Mouse (Mus musculus) 416B (cell line): ENCODE results near the gene Sptan1.
A peak's percentile ranks its signal among the peaks of the same experiment; 100 is the strongest.
"Not testable (repeated sequence)": the region's sequence is repeated elsewhere in the genome, so short reads cannot be mapped to it uniquely, and the experiment has no call there.

ENCODE experiments used
- DNase-seq: peaks from one replicate; pipeline ENCODE4 v3.0.0; 2011; ENCODE audit warnings: low read depth

Sptan1 gene

GRCm38 (mm10) chr2:30009101-30009500 is 43.7 kb downstream of the Sptan1 start:
- DNase-seq, result no peak

GRCm38 (mm10) chr2:30010840-30011281 is 45.5 kb downstream of the Sptan1 start:
- no peak for DNase-seq

- DNase-seq, result no peak
Observed at GRCm38 (mm10) chr2:30014326-30014966, 49.1 kb downstream of the Sptan1 start.

- DNase-seq, result no peak
Observed at GRCm38 (mm10) chr2:30025454-30025853, 60.1 kb downstream of the Sptan1 start.

- no peak for DNase-seq
Observed at GRCm38 (mm10) chr2:30026997-30027396, 61.6 kb downstream of the Sptan1 start.

- no peak for DNase-seq
Observed at GRCm38 (mm10) chr2:30032244-30032846, 67.0 kb downstream of the Sptan1 start.

- DNase-seq, result no peak
Observed at GRCm38 (mm10) chr2:30032957-30033356, 67.6 kb downstream of the Sptan1 start.

GRCm38 (mm10) chr2:30037762-30038161 is 72.4 kb downstream of the Sptan1 start:
- no peak for DNase-seq

GRCm38 (mm10) chr2:30038370-30038769 is 73.0 kb downstream of the Sptan1 start:
- no peak for DNase-seq

GRCm38 (mm10) chr2:30039687-30040086 is 74.3 kb downstream of the Sptan1 start:
- no peak for DNase-seq

GRCm38 (mm10) chr2:30042445-30042844 is 77.1 kb downstream of the Sptan1 start:
- peak; percentile 84 for DNase-seq

- DNase-seq, result no peak
Observed at GRCm38 (mm10) chr2:30044550-30044949, 79.2 kb downstream of the Sptan1 start.

GRCm38 (mm10) chr2:30047127-30047526 is 81.8 kb downstream of the Sptan1 start:
- no peak for DNase-seq

- DNase-seq, result peak; percentile 73
Observed at GRCm38 (mm10) chr2:30048101-30048501, 82.7 kb downstream of the Sptan1 start.

GRCm38 (mm10) chr2:30048699-30049388 is 83.5 kb downstream of the Sptan1 start, which contains the start of gene Wdr34:
Gene Wdr34 (minus strand): TSS chr2:30048881.
- DNase-seq, result peak; percentile 98

- peak; percentile 44 for DNase-seq
Observed at GRCm38 (mm10) chr2:30049831-30050230, 84.5 kb downstream of the Sptan1 start.

GRCm38 (mm10) chr2:30051992-30052761 is 86.8 kb downstream of the Sptan1 start:
- peak; percentile 42 for DNase-seq

- DNase-seq, result not testable (repeated sequence)
Observed at GRCm38 (mm10) chr2:30055310-30055709, 90.0 kb downstream of the Sptan1 start.

- DNase-seq, result no peak
Observed at GRCm38 (mm10) chr2:30056736-30057135, 91.4 kb downstream of the Sptan1 start.

GRCm38 (mm10) chr2:30057223-30057904 is 92.0 kb downstream of the Sptan1 start, which contains the start of gene Set:
Gene Set (plus strand): TSS chr2:30057378.
- peak; percentile 87 for DNase-seq

GRCm38 (mm10) chr2:30058418-30058817 is 93.1 kb downstream of the Sptan1 start:
- DNase-seq, result no peak
